Mouse (Mus musculus) liver, embryonic 14.5 days (tissue): ENCODE measurements at regions not wholly inside any gene's neighbourhood (a gene's known extent, or its start where the extent isn't known, plus 50 kb on each side); places are given as distances from the start of the nearest gene placed in this dataset.

Experiments
- CTCF ChIP-seq: IDR thresholded peaks from 2 replicates; pipeline ENCODE4 v1.5.1; 2016; ENCODE audit warnings: antibody characterized with exemption, low read depth, control low read depth
- EP300 ChIP-seq: IDR thresholded peaks from 2 replicates; pipeline ENCODE4 v1.6.1; 2016; ENCODE audit warnings: antibody characterized with exemption, low read depth

DNA sequence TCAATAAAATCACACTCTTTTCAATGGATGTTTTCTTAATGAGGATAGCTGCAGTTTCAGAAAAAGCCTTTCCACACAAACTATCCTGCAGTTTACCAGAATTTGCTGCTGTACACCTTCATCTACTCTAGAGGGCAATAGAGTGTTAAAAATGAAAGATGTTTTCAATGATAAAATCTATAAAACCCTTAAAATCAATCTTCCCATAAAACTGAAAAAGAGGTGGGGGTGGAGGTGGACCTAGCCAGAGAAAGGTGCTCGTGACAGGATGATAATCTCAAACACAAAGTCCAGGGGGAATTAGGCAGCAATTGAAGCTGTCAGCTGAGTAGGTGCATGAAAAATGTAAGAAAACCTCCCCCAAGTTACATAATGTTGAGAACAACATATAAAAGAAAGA, 288.4 kb upstream of the Agtr1b start:
- TF ChIP-seq CTCF (0 out of 2 replicates have a peak, but pooled peaks have one; percentile 11), EP300 (no peak)
